Mouse (Mus musculus): ENCODE data around the gene Bloc1s1. TPM values are rescaled to one million over a fixed set of nuclear protein-coding genes. Genes with fewer than 3 reads are reported as not detected.
A peak's percentile ranks its signal among the peaks of the same experiment; 100 is the strongest.

The Bloc1s1 gene
- polyA plus RNA-seq, 1 experiment from 2014 or later, result 194 TPM

- no peak for ATAC-seq
- no peak overlapping the region for H3K27ac ChIP-seq
- WGBS, result 77% methylated on average over 6 of the region's 6 CpGs
Observed at GRCm38 (mm10) chr10:128899759-128900490, 23.9 kb downstream of the Bloc1s1 start.

DNA sequence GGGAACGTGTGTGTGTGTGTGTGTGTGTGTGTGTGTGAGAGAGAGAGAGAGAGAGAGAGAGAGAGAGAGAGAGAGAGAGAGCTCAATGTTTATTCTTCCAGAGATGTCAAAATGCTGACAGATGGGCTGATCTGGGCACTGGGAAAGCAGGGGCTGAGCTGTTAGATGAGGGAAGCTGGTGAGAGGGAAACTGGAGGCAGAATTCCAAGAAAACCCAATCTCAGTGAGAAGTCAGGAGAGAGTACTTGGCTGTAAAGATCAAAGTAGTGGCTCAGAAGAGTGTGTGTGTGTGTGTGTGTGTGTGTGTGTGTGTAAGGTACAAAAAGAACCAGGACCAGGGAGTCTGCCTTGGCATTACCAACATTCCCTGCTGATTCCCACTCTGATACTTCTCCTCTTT is 26.3 kb downstream of the Bloc1s1 start:
- Histone ChIP-seq H3K27me3 (replicated peaks) (peaks cover 11% of the 10 kb centered on the region), H3K4me3 (replicated peaks) (no peak overlapping the region), H3K4me1 (replicated peaks) (0 out of 2 replicates have a peak, but pooled peaks cover 8% of the 10 kb centered on the region), H3K9me3 (no peaks in the 10 kb centered on the region), H3K4me2 (replicated peaks) (no peak overlapping the region), H3K27ac (no peak overlapping the region), H3K9ac (no peak overlapping the region), H3K36me3 (no peaks in the 10 kb centered on the region)
- 5% methylated on average over 1 of the region's 1 CpGs for WGBS
- no peak for ATAC-seq

More at GRCm38 (mm10) chr10:128899759-128900490, 23.9 kb downstream of the Bloc1s1 start:
- Histone ChIP-seq H3K9ac (no peak overlapping the region), H3K4me1 (replicated peaks) (0 out of 2 replicates have a peak, but pooled peaks cover 8% of the 10 kb centered on the region), H3K27me3 (replicated peaks) (peaks cover 10% of the 10 kb centered on the region), H3K4me3 (replicated peaks) (no peak overlapping the region), H3K9me3 (no peaks in the 10 kb centered on the region), H3K36me3 (no peaks in the 10 kb centered on the region), H3K4me2 (replicated peaks) (no peak overlapping the region)

- Histone ChIP-seq H3K36me3 (no peaks in the 10 kb centered on the region), H3K9me3 (no peaks in the 10 kb centered on the region), H3K9ac (no peak overlapping the region), H3K4me2 (replicated peaks) (no peak overlapping the region), H3K4me3 (replicated peaks) (no peak overlapping the region), H3K4me1 (replicated peaks) (peaks cover 8% of the 10 kb centered on the region; the same call in 1 of the 2 replicates), H3K27ac (no peak overlapping the region), H3K27me3 (replicated peaks) (peaks cover 14% of the 10 kb centered on the region)
- ATAC-seq, result no peak
- 50% methylated on average over 1 of the region's 1 CpGs for WGBS
Observed at GRCm38 (mm10) chr10:128896807-128897206, 27.0 kb downstream of the Bloc1s1 start.

- Histone ChIP-seq H3K4me2 (replicated peaks) (peak overlapping the region; percentile 33), H3K27ac (no peak overlapping the region), H3K9me3 (no peaks in the 10 kb centered on the region), H3K9ac (no peak overlapping the region), H3K36me3 (no peaks in the 10 kb centered on the region), H3K4me3 (replicated peaks) (no peak overlapping the region), H3K27me3 (replicated peaks) (peaks cover 14% of the 10 kb centered on the region), H3K4me1 (replicated peaks) (peaks cover 8% of the 10 kb centered on the region; the same call in 1 of the 2 replicates)
- ATAC-seq, result no peak
- 5% methylated on average over 17 of the region's 17 CpGs for WGBS
Observed at GRCm38 (mm10) chr10:128895952-128896693, 27.7 kb downstream of the Bloc1s1 start.

DNA sequence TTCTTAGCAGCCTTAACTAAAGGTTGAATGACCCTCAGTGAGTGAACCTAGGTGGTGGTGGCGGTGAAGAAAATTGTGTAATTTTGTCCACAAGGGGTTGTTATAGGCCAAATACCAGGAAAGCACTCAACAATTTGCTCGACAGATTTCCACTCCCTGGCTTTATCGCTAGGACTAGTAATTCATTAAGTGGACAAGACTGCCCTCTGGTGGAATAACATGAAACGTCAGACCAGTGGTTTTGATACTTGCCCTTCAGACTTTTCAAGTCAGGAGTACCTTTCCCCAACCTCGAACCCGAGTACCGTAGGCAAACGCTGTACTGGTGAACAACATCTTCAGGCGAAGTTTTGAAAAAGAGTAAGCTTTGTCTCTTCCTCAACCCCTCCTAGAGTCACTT is 28.4 kb downstream of the Bloc1s1 start:
- Histone ChIP-seq H3K36me3 (no peaks in the 10 kb centered on the region), H3K27me3 (replicated peaks) (peaks cover 14% of the 10 kb centered on the region), H3K4me3 (replicated peaks) (no peak overlapping the region), H3K4me2 (replicated peaks) (peak overlapping the region; percentile 33), H3K9ac (no peak overlapping the region), H3K9me3 (no peaks in the 10 kb centered on the region), H3K27ac (no peak overlapping the region), H3K4me1 (replicated peaks) (peaks cover 11% of the 10 kb centered on the region)
- ATAC-seq, result peak; percentile 21; the same call in 1 of the 2 replicates
- WGBS, result under 1% methylated on average over 9 of the region's 9 CpGs

DNA sequence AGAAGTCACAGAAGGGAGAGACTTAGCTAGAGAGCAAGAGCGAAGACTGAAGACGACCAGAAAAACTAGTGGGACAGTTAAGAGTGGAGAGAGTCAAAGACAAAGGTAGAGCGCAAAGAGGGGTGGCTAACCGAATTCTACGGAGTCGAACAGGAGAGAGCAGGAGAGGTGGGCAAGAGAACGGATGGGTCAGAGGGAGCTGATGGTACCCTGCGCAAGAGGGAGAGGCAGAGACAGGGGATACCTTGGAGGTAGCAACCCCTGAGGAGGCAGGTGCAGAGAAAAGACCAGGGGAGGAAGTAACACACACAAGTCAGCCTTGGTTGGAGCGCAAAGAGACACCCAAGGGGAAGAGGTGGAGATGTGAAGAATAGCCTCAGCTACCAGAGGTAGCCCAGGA is 31.6 kb downstream of the Bloc1s1 start:
- Histone ChIP-seq H3K4me2 (replicated peaks) (peak overlapping the region; percentile 92), H3K27me3 (replicated peaks) (peaks cover 14% of the 10 kb centered on the region), H3K4me1 (replicated peaks) (peaks cover 29% of the 10 kb centered on the region), H3K9ac (peak overlapping the region; percentile 71), H3K27ac (peak overlapping the region; percentile 91), H3K9me3 (no peaks in the 10 kb centered on the region), H3K36me3 (no peaks in the 10 kb centered on the region), H3K4me3 (replicated peaks) (peak overlapping the region; percentile 75)
- WGBS, result 6% methylated on average over 9 of the region's 9 CpGs
- no peak for ATAC-seq

DNA sequence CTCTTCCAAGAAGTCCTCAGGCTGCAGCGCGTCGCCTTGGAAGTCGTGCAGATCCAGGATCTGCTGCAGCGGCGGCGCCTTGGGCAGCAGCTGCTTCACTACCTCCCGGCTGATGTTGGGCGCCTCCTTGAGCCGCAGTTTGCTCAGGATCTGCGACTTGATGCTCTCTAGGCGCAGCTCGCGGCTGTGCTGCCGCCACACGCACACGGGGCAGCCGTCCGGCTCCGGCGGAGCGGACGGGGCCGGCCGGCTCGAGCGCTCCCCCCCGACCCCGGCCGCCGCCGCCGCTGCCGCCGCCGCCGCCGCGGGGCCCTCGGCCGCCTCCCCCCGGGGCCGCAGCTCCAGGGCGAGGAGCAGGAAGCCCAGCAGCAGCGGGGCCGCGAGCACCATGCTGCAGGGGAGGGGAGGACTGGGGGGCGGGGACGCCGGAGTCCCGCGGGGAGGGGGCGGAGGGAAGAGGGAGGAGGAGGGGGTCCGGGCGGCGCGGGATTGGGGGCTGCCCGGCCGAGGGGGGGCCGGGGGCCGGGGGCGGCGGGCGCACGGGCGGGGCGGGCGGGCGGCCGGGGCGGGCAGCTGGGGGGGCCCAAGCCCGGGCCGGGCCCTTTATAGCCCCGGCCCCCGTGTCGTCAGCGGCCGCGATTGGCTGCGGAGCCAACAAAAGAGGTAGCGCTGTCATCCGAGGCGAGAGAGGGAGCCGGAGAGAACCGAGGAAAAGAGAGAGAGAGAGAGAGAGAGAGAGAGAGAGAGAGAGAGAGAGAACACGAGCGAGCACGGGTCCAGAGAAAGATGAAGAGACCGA is 32.3 kb downstream of the Bloc1s1 start, which contains the start of gene Gdf11:
Gene Gdf11 (minus strand): TSS at position 423 of the 799 bp plus-strand sequence.
- Histone ChIP-seq H3K9ac (peak within 1 kb of the TSS; percentile 71), H3K4me2 (replicated peaks) (peak within 1 kb of the TSS; percentile 92), H3K27me3 (replicated peaks) (peaks cover 11% of the 10 kb centered on the region), H3K4me1 (replicated peaks) (peaks cover 29% of the 10 kb centered on the region), H3K27ac (peak within 1 kb of the TSS; percentile 91), H3K4me3 (replicated peaks) (peak within 1 kb of the TSS; percentile 75), H3K9me3 (no peaks in the 10 kb centered on the region), H3K36me3 (no peaks in the 10 kb centered on the region)
- WGBS, result under 1% methylated on average over 63 of the region's 89 CpGs
- ATAC-seq, result peak; percentile 84

DNA sequence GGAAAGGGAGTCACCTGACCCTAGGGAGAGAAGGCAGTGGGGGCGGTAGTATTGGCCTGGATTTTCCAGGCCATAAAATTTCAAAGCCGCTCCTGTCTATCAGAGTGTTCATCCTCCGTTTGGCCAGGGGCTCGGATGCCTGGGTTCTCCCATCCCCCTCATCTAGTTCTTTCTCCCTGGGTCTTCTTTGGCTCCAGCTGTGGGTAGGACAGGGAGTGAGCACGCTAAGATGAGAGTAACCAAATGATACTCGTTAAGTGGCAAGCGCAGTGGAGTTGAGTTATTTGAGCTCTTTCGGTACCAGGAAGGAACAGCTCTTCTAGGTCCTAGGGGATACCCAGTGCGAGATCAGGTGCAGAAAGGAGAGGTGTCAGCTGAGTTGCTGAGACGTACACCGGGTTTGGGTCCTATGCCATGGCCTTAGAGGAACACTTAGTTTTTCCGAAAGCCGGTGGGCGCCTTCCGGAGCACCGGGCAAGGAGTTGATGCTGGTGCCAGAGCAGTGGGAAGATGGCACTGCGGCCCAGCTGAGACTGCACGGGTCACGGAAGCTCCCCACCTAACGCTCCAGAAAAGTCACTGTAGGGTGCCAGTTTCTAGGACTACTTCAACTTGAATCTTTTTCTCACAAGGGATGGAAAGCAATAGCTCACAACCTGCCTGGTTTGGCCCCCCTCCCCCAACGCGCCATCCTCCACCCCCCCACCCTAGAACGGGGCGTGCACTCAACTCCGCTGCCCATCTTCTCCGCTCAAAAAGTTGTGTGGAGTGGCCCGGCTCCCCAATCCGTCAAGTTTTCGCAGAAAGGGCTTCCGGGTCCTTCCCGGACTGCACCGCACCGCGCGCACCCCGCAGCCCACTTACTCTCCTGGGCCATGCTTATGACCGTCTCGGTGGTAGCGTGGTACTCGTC is 33.2 kb downstream of the Bloc1s1 start:
- peak overlapping the region; percentile 71 for H3K9ac ChIP-seq
- H3K27ac ChIP-seq, result peak overlapping the region; percentile 91
- H3K36me3 ChIP-seq, result no peaks in the 10 kb centered on the region
- H3K9me3 ChIP-seq, result no peaks in the 10 kb centered on the region
- peak overlapping the region; percentile 92 for H3K4me2 ChIP-seq (replicated peaks)
- H3K27me3 ChIP-seq (replicated peaks), result 0 out of 2 replicates have a peak, but pooled peaks cover 4% of the 10 kb centered on the region
- H3K4me3 ChIP-seq (replicated peaks), result peak overlapping the region; percentile 75
- peak; percentile 1; the same call in 1 of the 2 replicates for ATAC-seq
- H3K4me1 ChIP-seq (replicated peaks), result peaks cover 21% of the 10 kb centered on the region
- under 1% methylated on average over 40 of the region's 40 CpGs for WGBS

GRCm38 (mm10) chr10:128889846-128890245 is 34.0 kb downstream of the Bloc1s1 start:
- Histone ChIP-seq H3K9ac (no peak overlapping the region), H3K36me3 (no peaks in the 10 kb centered on the region), H3K27me3 (replicated peaks) (0 out of 2 replicates have a peak, but pooled peaks cover 4% of the 10 kb centered on the region), H3K4me2 (replicated peaks) (peak overlapping the region; percentile 92), H3K4me3 (replicated peaks) (peak overlapping the region; percentile 75), H3K9me3 (no peaks in the 10 kb centered on the region), H3K27ac (no peak overlapping the region), H3K4me1 (replicated peaks) (peaks cover 21% of the 10 kb centered on the region)
- ATAC-seq, result no peak
- WGBS, result 25% methylated on average over 1 of the region's 2 CpGs

DNA sequence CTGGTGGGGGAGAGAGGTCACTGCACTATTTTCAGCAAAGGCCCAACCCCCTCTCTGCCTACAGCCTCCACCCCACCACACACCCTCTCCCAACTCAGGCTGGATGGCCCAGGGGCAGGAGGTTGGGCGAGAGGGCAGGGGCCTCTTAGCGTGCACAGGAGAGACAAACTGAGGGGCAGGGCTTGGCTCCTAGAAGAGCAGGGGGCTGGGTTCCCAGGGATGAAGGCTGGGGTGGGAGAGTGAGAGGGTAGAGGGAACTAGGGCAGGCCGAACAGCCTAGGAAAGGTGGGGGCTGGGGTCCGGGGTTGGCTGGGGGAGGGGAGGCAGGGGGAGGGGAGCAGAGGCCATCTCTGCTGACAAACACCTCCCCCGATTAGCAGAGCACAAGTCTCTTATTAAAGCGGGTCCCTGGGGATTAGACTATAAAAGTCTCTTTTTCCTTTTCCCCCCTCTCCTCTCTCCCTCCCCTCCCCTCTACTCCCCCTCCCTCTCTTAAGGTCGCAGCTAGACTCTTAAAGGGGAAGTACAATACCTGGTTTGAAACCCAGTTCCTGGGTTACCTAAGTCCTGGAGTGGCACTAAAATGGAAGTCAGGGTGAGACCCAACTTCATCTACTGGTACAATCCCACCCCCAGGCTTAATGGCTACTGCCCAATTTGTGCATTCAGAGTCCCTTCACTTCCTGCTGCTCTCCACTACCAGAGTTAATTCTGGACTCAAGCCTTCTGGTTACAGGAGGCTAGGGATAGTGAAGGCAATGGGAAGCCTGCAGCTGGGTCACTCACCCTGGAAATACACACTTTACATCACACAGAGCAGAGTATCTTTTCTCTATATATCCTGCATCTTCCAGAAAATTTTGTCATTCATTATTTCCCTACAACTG is 34.7 kb downstream of the Bloc1s1 start:
- Histone ChIP-seq H3K27ac (peak overlapping the region; percentile 48; the same call in 1 of the 2 replicates), H3K4me3 (replicated peaks) (peak overlapping the region; percentile 26), H3K4me2 (replicated peaks) (peak overlapping the region; percentile 92), H3K9me3 (no peaks in the 10 kb centered on the region), H3K9ac (peak overlapping the region; percentile 28; the same call in 1 of the 2 replicates), H3K36me3 (no peaks in the 10 kb centered on the region), H3K27me3 (replicated peaks) (0 out of 2 replicates have a peak, but pooled peaks cover 4% of the 10 kb centered on the region), H3K4me1 (replicated peaks) (peaks cover 21% of the 10 kb centered on the region)
- 0 out of 2 replicates have a peak, but pooled peaks have one; percentile 4 for ATAC-seq
- WGBS, result 1% methylated on average over 7 of the region's 7 CpGs

All from intestine, embryonic 15.5 days (tissue).